In genomic region chr4:83323201-83323903, GRCm38 (mm10) we compare ENCODE assay signal across 8 mouse cellular contexts. TPM values are rescaled to one million over a fixed set of nuclear protein-coding genes. Genes with fewer than 3 reads are reported as not detected.
A peak's percentile ranks its signal among the peaks of the same experiment; 100 is the strongest.
DNase-seq lines count a peak whose midpoint lies in the region; ATAC-seq and TF ChIP-seq lines count a peak whose summit lies in the region.

No protein-coding gene starts in this region.

- WGBS in forebrain, embryonic 13.5 days = 3% methylated on average over 40 of the region's 48 CpGs
- 3% methylated on average over 48 of the region's 48 CpGs for WGBS in heart, embryonic 16.5 days
- WGBS in neural tube, embryonic 14.5 days = 3% methylated on average over 48 of the region's 48 CpGs

- no peaks in the 10 kb centered on the region for H3K36me3 ChIP-seq in forebrain, embryonic 13.5 days (ENCODE audit: poor library complexity, severe bottlenecking)
- no peaks in the 10 kb centered on the region for H3K36me3 ChIP-seq in heart, embryonic 16.5 days (ENCODE audit: control insufficient read depth, insufficient read depth)
- H3K36me3 ChIP-seq in neural tube, embryonic 14.5 days (ENCODE audit: control insufficient read depth, insufficient read depth, low read length) = no peaks in the 10 kb centered on the region
- no peaks in the 10 kb centered on the region for H3K36me3 ChIP-seq in testis, adult 2 months (ENCODE audit: control insufficient read depth, insufficient read depth, low read length)

- ATAC-seq in forebrain, embryonic 13.5 days = peak; percentile 58
- ATAC-seq in heart, embryonic 16.5 days (replicated peaks; ENCODE audit: extremely low read depth, insufficient read depth, low FRiP score) = peak; percentile 74
- peak; percentile 70 for ATAC-seq in neural tube, embryonic 14.5 days (ENCODE audit: low read depth)

- H3K9ac ChIP-seq in forebrain, embryonic 13.5 days = peak overlapping the region; percentile 68
- H3K9ac ChIP-seq in heart, embryonic 16.5 days (ENCODE audit: low read length) = peak overlapping the region; percentile 80
- peak overlapping the region; percentile 42 for H3K9ac ChIP-seq in neural tube, embryonic 14.5 days (replicated peaks; ENCODE audit: low read depth, low read length)

- DNase-seq in CD4-positive, CD25-positive, alpha-beta regulatory T cell, adult 2 months (ENCODE audit: low read depth, low spot score) = peak; percentile 82
- DNase-seq in kidney, postnatal 25 days = peak; percentile 83 to 90
- DNase-seq in lung, adult 18-20 months = peak; percentile 87 to 88

- peak overlapping the region; percentile 100 for H3K4me2 ChIP-seq in forebrain, embryonic 13.5 days
- peak overlapping the region; percentile 98 for H3K4me2 ChIP-seq in heart, embryonic 16.5 days (ENCODE audit: low read depth, low read length)
- H3K4me2 ChIP-seq in neural tube, embryonic 14.5 days (ENCODE audit: low read depth, low read length) = peak overlapping the region; percentile 100

- H3K27ac ChIP-seq in bone marrow macrophage, adult 2 months (ENCODE audit: insufficient read depth, low read depth, low read length) = no peak overlapping the region
- H3K27ac ChIP-seq in forebrain, embryonic 13.5 days = no peak overlapping the region
- H3K27ac ChIP-seq in heart, embryonic 16.5 days (ENCODE audit: low read length) = peak overlapping the region; percentile 66
- H3K27ac ChIP-seq in neural tube, embryonic 14.5 days (ENCODE audit: low read depth, low read length) = no peak overlapping the region
- peak overlapping the region; percentile 87 for H3K27ac ChIP-seq in testis, adult 2 months (ENCODE audit: control insufficient read depth, insufficient read depth, low read depth, low read length)

- no peak for TF ChIP-seq POLR2A in bone marrow macrophage, adult 2 months (IDR thresholded peaks at IDR 0.05; ENCODE audit: borderline replicate concordance, low read depth, low read length)
- TF ChIP-seq POLR2A in testis, adult 2 months (IDR thresholded peaks at IDR 0.05; ENCODE audit: control insufficient read depth, low read depth, low read length) = no peak

- TF ChIP-seq CTCF in bone marrow macrophage, adult 2 months (IDR thresholded peaks at IDR 0.05; ENCODE audit: low read depth, low read length) = 0 out of 2 replicates have a peak, but pooled peaks have one; percentile 20
- no peak for TF ChIP-seq CTCF in testis, adult 2 months (IDR thresholded peaks at IDR 0.05; ENCODE audit: control insufficient read depth, insufficient read depth, insufficient replicate concordance, low read depth, low read length)

- peaks cover 8% of the 10 kb centered on the region; the same call in 1 of the 2 replicates for H3K27me3 ChIP-seq in forebrain, embryonic 13.5 days
- H3K27me3 ChIP-seq in heart, embryonic 16.5 days (ENCODE audit: control insufficient read depth, insufficient read depth, low read length) = no peaks in the 10 kb centered on the region
- H3K27me3 ChIP-seq in neural tube, embryonic 14.5 days (ENCODE audit: control insufficient read depth, insufficient read depth, low read length) = peaks cover 5% of the 10 kb centered on the region; the same call in 1 of the 2 replicates
- H3K27me3 ChIP-seq in testis, adult 2 months (ENCODE audit: control insufficient read depth, insufficient read depth, low read length) = no peaks in the 10 kb centered on the region

- peaks cover 2% of the 10 kb centered on the region for H3K4me1 ChIP-seq in bone marrow macrophage, adult 2 months (ENCODE audit: control insufficient read depth, insufficient read depth, low read length)
- peaks cover 10% of the 10 kb centered on the region for H3K4me1 ChIP-seq in forebrain, embryonic 13.5 days
- H3K4me1 ChIP-seq in heart, embryonic 16.5 days (ENCODE audit: control insufficient read depth, insufficient read depth, low read length) = peaks cover 5% of the 10 kb centered on the region
- 0 out of 2 replicates have a peak, but pooled peaks cover 9% of the 10 kb centered on the region for H3K4me1 ChIP-seq in neural tube, embryonic 14.5 days (ENCODE audit: control insufficient read depth, insufficient read depth, low read length)
- peaks cover 3% of the 10 kb centered on the region for H3K4me1 ChIP-seq in testis, adult 2 months (ENCODE audit: control insufficient read depth, insufficient read depth, low read length)

- peak overlapping the region; percentile 92 for H3K4me3 ChIP-seq in bone marrow macrophage, adult 2 months (ENCODE audit: insufficient read depth, low read length)
- H3K4me3 ChIP-seq in forebrain, embryonic 13.5 days = peak overlapping the region; percentile 71
- H3K4me3 ChIP-seq in heart, embryonic 16.5 days (ENCODE audit: low read length) = peak overlapping the region; percentile 86
- H3K4me3 ChIP-seq in neural tube, embryonic 14.5 days (ENCODE audit: low read depth, low read length) = peak overlapping the region; percentile 65
- peak overlapping the region; percentile 93 for H3K4me3 ChIP-seq in testis, adult 2 months (ENCODE audit: control insufficient read depth, low read depth, low read length)

- no peaks in the 10 kb centered on the region for H3K9me3 ChIP-seq in forebrain, embryonic 13.5 days (replicated peaks)
- H3K9me3 ChIP-seq in heart, embryonic 16.5 days (replicated peaks; ENCODE audit: control insufficient read depth, low read length) = no peaks in the 10 kb centered on the region
- H3K9me3 ChIP-seq in neural tube, embryonic 14.5 days (ENCODE audit: control insufficient read depth, low read length) = no peaks in the 10 kb centered on the region

RNA-seq across cellular contexts. Expression of gene Ttc39b, which starts 0.7 kb away (rescaled TPM):
- 6.7 and 8.1 TPM in 2 replicates for polyA plus RNA-seq in bone marrow macrophage, adult 2 months (2012; ENCODE audit: insufficient read depth, insufficient read length, missing spikeins)
- 9.9 and 12.8 TPM in 2 replicates for polyA plus RNA-seq in forebrain, embryonic 13.5 days (2015; fragmentation: Nextera tagmentation; extraction: Ambion mirVana)
- polyA plus RNA-seq in heart, embryonic 16.5 days (2015; fragmentation: Nextera tagmentation; extraction: Ambion mirVana) = 1.5 and 2.2 TPM in 2 replicates
- polyA plus RNA-seq in neural tube, embryonic 14.5 days (2014; fragmentation: Nextera tagmentation; extraction: Ambion mirVana) = 7.9 and 10.9 TPM in 2 replicates
- polyA plus RNA-seq in testis, adult 2 months (2012; rRNA removed) = 4.9 and 6.6 TPM in 2 replicates

Comparison
In these comparisons a context has a peak if more than half of its experiments do, and no peak if none do; other contexts are left out.
1. H3K27ac ChIP-seq: peak in heart, embryonic 16.5 days (single experiment) and testis, adult 2 months (single experiment); none in bone marrow macrophage, adult 2 months (single experiment), forebrain, embryonic 13.5 days (single experiment) and neural tube, embryonic 14.5 days (single experiment).
2. Peak in every context shown above with its lines, with median percentiles within 50 percentile points of each other: DNase-seq, H3K4me3 ChIP-seq, ATAC-seq, H3K4me2 ChIP-seq and H3K9ac ChIP-seq.